Mouse (Mus musculus) cerebellum, postnatal 25 days (tissue): ENCODE measurements at regions not wholly inside any gene's neighbourhood (a gene's known extent, or its start where the extent isn't known, plus 50 kb on each side); places are given as distances from the start of the nearest gene placed in this dataset.

Experiments
- DNase-seq, 2 experiments: peaks; one replicate each; pipeline ENCODE4 v3.0.0; 2021; ENCODE audit warnings: mixed read lengths in 2 of 2

DNA sequence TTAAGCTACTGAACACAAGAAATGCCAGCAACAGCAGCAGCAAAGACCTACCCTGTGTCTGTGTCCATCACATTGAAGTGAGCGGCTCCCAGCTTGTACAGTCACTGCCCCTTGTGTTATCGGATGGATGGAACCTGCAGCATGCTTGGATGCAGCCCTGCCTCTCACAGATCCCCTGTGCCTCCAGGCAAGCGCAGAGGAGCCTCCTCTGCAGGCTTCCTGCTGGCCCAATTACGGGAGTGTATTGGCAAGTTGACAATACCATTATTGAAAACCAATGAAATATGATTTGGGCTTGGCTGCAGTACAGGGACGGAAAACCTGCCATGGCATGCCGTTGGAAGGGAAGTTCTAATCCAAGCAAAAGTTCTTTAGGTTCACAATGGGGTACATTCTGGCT lies 81.9 kb upstream of the Otos start:
- peak; percentile 33 to 37 for DNase-seq

DNA sequence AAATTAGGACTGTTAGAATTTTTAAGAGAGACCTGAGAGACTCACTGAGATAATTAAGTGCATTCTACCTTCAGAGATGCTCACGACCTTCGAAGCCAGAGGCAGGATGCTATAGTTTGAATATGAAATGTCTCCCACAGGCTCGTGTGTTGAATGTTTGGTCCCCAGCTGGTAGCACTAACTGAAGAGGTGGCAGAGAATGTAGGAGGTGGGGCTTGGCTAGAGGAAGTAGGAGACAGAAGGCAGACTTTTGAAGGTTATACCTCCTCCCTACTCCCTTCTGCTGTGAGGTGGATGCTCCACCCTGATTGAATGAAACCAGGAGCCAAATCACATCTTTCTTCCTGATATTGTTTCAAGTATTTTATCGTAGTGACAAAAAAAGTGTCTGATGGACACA lies 79.3 kb upstream of the Otos start:
- DNase-seq, result no peak

DNA sequence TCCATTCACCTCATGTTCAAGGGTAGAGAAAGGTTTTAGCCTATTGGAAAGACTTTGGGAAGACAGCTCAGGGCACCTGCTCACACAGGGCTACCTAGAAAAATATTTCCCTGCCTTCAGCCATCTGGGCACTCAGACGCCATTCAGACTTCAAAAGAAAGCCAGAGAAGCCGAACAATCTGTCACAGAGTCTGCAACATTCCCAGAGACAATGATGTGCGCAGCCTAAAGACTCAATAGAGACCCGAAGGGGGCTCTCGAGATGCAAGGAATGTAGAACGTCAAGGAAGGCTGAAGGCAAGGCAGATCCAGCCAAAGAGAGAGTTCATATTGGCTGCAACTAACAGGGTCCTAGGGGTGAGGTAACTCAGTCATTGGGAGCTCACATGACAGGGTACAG lies 78.7 kb upstream of the Otos start:
- DNase-seq, result no peak

DNA sequence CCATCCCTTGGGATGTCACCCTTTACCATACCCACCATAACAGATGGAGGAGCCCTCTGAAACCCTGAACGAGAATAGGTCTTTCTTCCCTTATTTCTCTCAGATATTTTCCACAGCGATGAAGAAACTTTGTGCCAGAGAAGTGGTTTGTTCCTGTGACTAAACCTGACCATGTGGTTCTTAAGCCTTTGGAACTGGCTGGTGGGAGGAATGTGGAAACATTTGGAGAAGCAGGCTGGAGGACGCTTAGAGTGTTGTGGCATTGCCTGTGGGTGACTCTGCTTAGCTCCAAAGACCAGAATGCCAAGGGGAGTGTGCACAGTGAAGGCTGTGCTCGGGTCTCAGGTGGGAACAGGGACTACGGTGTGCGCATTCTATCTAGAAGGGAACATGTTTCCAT lies 77.7 kb upstream of the Otos start:
- no peak for DNase-seq

DNA sequence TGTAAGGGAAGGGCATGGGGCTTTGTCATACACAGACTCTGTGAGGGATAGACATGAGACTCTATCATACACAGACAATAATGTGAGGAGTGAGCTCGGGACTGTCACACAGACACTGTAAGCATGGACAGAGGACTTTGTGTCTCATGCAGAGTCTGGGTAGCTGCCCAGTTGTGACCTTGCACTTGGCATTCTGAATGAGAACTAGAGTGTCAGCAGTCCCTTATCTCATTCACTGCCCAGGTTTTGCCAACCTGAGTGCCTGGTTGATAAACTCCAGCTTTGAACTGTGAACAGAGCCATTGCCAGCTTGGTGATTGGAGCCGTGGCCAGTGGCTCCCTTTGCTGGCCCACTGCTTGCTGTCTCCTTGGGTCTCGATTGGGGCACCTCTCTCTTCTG lies 75.5 kb upstream of the Otos start:
- DNase-seq, result no peak

DNA sequence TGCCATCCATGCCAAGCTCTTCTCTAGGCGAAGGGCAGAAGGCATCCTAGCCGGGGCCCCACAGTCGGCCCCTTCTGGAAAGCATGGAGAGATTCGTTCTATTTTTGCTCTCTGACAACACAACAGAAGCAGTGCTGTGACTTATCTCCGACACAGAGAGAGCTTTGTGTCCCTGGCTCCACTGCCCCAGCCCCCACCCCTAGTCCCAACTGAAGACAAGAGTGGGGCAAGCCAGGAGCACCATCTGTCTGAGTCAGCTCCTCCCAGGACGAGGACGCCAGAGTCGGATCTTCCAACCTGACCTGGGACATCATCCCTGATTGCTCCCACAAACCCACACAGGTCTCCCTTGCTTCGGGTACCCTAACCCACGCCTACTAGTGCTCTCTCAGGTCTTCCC lies 71.9 kb upstream of the Otos start:
- peak in 1 of 2 experiments; percentile 49 for DNase-seq

DNA sequence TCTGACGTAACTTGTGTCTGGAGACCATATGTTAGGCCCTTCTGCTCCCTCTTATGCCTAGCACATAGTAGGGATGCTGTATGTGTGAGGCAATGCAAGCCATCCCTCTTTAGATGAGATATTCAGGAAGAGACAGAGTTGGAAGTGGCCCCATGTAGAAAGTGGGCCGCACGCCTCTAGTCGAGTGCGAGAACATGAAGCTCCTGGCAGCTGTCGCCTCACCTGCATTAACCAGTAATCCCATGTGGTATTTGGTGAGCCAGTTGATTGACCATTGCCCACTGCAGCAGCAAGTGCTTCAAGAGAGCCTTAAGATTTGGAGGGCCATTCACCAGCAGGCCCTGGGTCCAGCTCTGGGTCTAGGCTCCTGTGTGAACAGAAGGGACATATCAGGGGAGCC lies 71.2 kb upstream of the Otos start:
- DNase-seq, result no peak

DNA sequence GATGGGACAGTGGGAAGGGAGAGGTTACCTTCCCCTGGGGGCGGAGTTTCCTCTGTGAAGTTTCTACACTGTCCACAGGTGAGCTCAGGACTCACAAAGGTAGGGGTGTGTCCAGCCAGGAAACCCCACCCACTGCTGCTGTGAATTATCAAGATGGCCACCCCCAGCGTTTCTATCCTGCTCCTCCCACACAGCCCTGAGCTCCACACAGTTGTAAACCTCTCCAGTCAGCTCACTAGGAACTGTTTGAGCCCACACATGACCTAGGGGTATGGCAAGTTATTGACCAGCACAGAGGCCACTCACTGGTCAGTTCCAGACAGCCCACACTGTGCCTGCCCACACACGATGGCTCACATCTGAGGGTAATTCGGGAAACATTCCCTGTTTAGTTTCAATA lies 69.5 kb upstream of the Otos start:
- no peak for DNase-seq

DNA sequence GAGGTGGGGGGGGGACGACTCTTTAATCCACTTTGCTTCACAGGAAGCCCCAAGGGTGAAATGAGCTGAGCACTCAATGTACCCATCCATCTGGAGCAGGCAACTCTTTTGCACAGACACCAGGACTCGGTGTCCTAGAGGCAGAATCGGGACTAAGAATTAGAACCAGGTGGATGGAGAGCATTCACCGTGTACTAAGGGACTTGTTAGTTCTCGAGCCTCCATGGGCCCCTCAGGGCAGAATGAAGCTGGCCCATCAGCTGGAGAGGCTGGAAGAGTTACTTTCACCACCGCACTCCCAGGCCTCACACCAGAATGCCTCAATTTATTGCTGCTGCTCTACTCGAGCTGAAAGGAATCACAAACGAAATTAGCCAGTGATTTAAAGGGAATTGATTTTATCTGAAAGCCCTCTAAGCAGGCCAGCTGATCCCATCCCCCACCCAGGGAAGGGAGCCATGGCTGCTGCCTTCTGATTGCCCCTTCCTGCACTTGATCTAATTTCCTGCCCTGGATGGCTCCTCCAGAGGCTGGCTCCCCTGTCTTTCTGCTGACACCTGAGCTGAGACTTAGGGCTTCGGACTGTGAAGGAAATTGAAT lies 66.2 kb upstream of the Otos start:
- DNase-seq, result no peak

DNA sequence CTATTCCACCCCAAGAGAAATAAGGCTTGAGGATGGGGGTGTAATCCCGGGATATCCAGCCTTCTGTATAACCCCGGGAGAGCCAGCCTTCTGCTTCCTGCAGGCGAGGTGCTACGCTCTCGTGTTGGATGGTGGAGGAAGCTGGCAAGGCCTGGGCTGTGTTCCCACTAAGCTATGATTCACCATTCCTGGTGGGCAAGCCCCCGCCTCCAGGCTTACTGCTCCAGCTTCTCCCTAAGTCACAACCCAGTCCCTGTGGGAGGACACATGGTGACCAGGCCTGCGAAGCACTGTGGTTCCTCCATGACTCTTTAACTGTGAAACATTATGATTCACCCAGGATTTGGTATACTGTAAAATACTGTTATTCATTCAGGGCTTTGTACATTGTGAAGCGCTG lies 63.7 kb upstream of the Otos start:
- DNase-seq, result no peak

DNA sequence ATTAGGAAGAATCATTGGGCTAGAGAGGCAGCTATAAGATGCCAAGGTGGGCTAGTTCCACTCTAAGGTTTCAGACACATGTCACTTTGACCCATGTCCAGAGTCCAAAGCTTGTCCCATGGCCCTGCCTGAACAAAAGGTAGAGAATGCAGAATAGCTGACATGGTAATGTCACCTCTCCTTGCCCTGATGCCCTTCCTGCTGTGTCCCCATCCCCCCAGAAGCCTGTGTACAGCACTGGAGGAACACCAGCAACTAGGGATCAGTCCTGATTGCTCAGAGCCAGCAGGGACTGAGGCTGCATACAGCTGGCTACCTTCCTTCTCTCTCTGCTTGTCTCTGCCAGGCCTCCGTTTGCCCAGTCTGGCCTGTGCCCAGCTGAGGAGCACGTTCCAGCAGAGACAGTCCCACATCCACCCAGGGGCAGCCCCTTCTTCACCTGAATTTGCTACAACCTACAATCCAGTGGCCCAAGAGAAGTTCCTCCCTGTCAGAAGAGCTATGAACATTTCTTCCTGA lies 61.7 kb upstream of the Otos start:
- DNase-seq, result no peak

DNA sequence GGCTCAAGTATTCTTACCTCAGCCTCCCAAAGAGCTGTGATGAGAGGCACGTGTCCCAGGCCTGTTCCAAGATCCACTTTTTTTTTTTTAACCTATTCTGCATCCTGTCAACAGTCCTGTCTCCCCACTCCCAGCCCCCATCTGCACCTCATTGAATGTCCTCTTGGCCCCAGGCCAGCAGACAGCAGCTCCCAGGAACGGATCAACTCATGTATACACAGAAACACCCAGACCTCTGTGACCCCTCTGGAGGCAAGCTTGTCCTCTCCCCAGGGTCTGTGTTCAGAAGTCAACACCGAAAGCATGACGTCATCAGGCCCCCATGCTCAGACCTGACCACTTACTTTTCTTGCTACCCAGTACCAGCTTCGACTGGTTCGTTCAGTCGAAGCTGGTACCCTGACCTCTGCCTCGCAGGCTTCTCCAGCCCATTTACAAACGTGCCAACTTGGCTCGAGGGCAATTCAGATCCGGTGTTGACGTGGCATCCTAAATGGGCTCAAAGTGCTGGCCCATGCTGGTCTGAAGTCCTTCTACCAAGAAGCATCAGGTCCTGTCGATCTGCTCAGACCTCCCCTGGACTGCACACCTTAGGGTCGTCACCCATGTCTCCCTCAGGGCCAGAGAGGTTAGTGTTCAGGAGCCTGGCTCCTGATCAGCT lies 60.7 kb upstream of the Otos start:
- DNase-seq, result no peak

DNA sequence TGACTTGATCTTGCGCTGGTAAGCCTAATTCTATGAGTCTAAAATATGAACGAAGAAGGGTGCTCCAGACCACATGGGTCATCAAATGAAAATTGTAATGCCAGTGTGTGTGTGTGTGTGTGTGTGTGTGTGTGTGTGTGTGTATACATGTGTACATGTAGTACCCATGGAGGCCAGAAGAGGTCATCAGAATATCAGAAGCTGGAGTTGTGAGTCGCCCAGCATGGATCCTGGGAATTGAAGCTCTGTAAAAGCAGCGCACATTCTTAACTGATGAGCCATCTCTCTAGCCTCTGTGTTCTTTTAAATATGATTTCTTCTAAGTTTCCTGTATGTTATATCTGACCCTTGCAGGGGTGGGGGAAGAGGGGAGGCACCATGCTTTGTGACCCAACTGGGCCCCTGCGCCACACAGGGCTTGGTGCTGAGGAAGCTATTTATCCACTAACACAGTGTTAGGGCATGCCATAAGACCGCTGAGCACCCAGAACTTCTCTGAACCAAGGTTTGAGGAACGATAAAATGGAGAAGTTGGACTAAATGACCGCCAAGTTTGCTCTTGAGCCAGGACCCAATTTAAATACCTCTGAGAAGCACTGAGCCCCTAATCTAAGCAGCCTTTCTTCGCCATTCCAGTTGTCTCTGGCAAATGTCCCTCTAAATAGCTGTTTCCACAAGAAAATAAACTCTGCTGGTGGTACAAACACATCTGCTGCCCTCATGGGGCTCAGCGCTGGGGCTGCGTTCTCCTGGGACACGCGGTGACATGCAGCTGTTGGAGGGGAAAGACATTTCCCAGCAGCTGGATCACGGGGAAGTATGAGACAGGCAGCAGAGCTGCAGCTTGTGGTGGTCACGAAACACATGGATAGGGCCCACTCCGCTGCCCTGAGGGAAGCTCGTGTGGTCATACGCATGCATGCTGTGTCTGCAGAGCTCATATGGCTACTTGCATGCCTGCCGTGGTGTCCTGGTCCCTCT lies 59.6 kb upstream of the Otos start:
- DNase-seq, result no peak

DNA sequence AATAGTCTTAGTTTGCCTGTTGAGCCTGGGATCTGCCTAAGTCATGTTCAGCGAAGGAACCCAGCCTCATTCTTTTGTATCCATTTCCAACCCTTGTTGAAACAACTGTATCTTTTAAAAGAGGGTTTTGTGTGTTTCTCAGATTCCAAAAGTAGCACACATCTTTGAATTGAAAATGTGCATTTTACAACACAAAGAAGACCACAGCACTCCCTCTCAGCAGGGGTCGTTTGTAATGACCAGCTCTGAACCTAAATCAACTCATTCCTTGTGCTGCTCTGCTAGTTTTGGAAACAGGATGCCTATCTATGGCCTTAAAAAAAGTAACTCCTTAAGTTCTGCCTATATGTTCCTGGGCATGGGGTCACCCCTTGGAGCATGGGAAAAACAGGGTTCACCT lies 58.8 kb upstream of the Otos start:
- no peak for DNase-seq

DNA sequence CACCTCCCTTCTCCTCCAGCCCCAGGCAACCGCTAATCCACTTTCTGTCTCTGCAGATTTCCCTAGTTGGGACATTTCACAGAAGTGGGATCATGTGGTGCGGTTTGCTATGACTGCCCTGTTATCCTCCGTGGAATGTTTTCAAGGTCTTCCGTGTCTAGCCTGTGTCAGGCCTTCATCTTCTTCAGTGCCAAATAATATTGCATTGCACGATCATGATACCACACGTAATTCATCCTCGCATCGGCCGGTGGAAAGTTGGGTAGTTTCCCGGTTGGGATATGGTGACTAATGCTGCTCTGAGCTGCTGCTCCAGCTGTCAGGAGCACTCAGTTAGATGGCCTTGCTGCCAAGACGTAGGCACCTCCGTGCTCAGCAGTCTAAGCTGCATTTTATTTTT lies 55.3 kb upstream of the Otos start:
- no peak for DNase-seq

DNA sequence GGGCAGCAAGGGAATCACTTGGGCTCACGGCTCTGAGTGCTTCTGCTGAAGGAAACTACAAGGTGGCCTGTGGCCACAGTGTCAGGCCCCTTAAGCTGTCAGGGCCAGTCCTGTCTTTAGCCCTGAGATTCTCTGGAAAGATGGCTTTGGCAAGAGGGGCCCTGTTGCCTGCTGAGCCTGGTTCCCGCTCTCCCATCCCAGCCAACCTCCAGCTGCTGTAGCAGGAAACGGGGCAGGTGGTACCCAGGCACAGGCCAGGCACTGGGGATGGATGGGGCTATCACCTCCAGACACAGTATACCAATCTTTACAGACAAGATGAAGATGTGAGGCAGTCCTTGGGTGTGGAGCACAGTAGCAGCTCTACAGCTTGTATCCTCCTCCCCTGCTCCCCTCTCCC lies 54.6 kb upstream of the Otos start:
- DNase-seq, result no peak

DNA sequence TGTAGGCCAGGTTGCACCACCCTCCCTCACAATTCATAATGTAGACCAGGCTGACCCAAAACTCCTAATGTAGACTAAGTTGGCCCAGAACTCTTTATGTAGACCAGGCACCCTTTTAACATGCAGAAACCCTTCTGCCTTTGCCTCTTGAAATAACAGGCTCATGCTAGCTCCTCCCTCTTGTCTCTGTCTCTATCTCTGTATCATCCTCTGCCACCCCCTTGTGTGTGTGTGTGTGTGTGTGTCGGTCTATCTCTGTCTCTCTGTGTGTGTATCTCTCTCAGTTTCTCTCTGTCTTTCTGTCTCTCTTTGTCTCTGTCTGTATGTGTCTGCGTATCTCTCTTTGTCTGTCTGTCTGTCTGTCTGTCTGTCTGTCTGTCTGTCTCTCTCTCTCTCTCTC lies 51.5 kb upstream of the Otos start:
- no peak for DNase-seq

DNA sequence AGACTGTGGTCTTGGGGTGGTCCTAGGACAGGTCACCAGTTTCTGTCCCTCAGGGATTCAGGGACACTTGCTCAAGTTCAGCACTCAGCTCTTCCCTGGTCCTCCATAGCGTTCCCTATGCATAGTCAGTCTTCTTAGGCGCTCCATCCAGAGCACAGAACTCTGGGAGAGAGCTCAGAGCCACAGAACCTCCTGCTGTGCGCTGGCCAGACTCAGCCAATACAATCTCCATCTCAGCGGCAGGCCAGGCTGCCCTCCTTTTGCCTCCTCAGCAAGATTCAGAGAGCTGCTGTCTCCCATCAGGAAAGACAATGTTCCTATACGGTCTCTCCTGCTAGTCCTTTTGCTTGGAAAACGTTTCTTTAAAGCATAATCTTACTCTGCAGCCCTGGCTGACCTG lies 51.1 kb upstream of the Otos start:
- DNase-seq, result peak; percentile 78 to 84

DNA sequence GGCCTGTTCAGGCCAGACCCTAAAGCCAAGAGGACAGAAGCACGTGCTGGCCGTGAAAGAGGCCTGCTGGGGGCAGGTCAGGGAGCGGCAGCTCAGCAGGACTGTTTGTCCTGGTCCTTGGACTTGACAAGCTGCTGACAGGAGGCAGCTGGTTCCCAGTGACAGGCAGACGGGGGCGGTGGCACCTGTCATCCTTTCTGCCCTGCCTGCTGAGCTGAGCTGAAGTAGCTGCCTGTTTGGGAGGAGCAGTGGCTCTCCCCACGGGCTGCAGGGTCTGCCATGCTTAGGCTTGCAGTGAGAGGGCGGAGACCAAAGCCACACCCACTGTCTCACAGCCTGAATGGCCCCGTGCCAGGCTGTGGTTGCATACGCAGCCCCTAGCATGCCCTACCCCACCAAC lies 50.4 kb upstream of the Otos start:
- peak; percentile 66 to 72 for DNase-seq

DNA sequence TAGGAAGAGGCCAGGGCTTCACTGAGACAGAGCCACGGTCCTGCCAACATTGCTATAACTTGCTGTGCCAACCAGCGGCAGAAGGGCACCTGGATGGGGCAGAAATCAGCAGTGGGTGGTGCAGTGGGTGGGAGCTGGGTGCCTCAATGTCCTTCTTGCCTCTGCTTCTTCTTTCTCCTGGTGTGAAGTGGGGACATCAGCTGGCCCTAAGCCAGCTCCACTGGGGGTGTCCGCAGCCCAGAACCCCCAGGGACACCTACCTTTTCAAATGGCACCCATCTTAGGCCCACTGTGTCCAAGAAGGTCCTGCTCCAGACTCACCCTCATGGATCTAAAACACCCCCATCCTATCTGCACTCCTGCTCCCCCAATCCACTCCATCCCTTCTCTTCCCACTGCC lies 49.9 kb upstream of the Otos start:
- no peak for DNase-seq
